Mouse (Mus musculus): ENCODE measurements around the gene Zscan21. TPM values are rescaled to one million over a fixed set of nuclear protein-coding genes. Genes with fewer than 3 reads are reported as not detected.

The Zscan21 gene
- total RNA-seq, 2 experiments from 2014 or later, result 14.7 to 16.5 TPM

GRCm38 (mm10) chr5:138165594-138165993 is 48.9 kb downstream of the Zscan21 start:
- DNase-seq (ENCODE audit: extremely low spot score in 1 of 2, low spot score in 2 of 2), result no peak
- Histone ChIP-seq H3K27ac (no peak overlapping the region), H3K4me3 (no peak overlapping the region)
- intact Hi-C loops (cut with DNase I), result loop anchor here (5.0 to 10.0 kb wide), 2 partner anchors 633 to 831 kb away; partner anchors contain the start of genes Epo, Gnb2 and Slc12a9
- TF ChIP-seq CTCF (IDR thresholded peaks at IDR 0.05), result no peak

GRCm38 (mm10) chr5:138170936-138171561 is 54.3 kb downstream of the Zscan21 start:
- intact Hi-C loops (cut with DNase I), result loop anchor here (1.0 kb wide), 2 partner anchors 10 to 16 kb away; partner anchors contain the start of genes Cnpy4, Cops6 and Taf6

GRCm38 (mm10) chr5:138171695-138172491 is 55.2 kb downstream of the Zscan21 start, which contains the start of the genes Ap4m1 and Mcm7:
Gene Ap4m1, plus strand, starts transcription at chr5:138172002.
Gene Mcm7, minus strand, starts transcription at chr5:138172422.
- intact Hi-C loops (cut with DNase I), result loop anchor here (1.0 kb wide), 2 partner anchors 11 to 15 kb away; partner anchors contain the start of genes Cnpy4, Cops6 and Taf6
- H3K4me3 ChIP-seq, result peak within 1 kb of the TSS; percentile 80
- TF ChIP-seq CTCF (IDR thresholded peaks at IDR 0.05), result no peak; the same call in 1 of the 2 replicates
- H3K27ac ChIP-seq, result peak within 1 kb of the TSS; percentile 98
- peak; percentile 96 to 97 for DNase-seq (ENCODE audit: extremely low spot score in 1 of 2, low spot score in 2 of 2)

More at GRCm38 (mm10) chr5:138170936-138171561, 54.3 kb downstream of the Zscan21 start:
- no peak; the same call in 1 of the 2 replicates for TF ChIP-seq CTCF (IDR thresholded peaks at IDR 0.05)
- DNase-seq (ENCODE audit: extremely low spot score in 1 of 2, low spot score in 2 of 2), result peak; percentile 94 to 95
- H3K27ac ChIP-seq, result peak overlapping the region; percentile 98
- peak overlapping the region; percentile 80 for H3K4me3 ChIP-seq

GRCm38 (mm10) chr5:138173217-138173616 is 56.5 kb downstream of the Zscan21 start:
- intact Hi-C loops (cut with DNase I), result no loop called here
- no peak overlapping the region for H3K27ac ChIP-seq
- DNase-seq (ENCODE audit: extremely low spot score in 1 of 2, low spot score in 2 of 2), result no peak
- H3K4me3 ChIP-seq, result no peak overlapping the region
- TF ChIP-seq CTCF (IDR thresholded peaks at IDR 0.05), result no peak

Small RNA genes lying within 50 kb of the gene (microRNA-seq; reads per million reads assigned to microRNA genes)
- gene Mir106b (292 to 308 reads per million in 2 experiments), gene Mir25 (38.0 to 38.7 reads per million in 2 experiments), gene Mir93 (1,284 to 1,394 reads per million in 2 experiments)

Other genes with a start within 250 kb of the Zscan21 start
- not detected for gene Pilrb2, start 245.1 kb upstream of the Zscan21 start, total RNA-seq (2021)
- gene Cyp3a13, start 195.3 kb upstream of the Zscan21 start, total RNA-seq (2021), result under 1 TPM in 1 of 2 experiments, not detected in 1; 0.14 TPM
- gene Gjc3, start 153.8 kb upstream of the Zscan21 start, total RNA-seq (2021), result 10 to 100 TPM; 17.1 to 17.6 TPM
- not detected for gene Azgp1, start 135.4 kb upstream of the Zscan21 start, total RNA-seq (2021)
- not detected for gene Smok3a, start 95.6 kb upstream of the Zscan21 start, total RNA-seq (2021)
- not detected for gene Smok3b, start 95.5 kb upstream of the Zscan21 start, total RNA-seq (2021)
- gene Smok3c, start 63.7 kb upstream of the Zscan21 start, total RNA-seq (2021), result not detected
- 10 to 100 TPM; 39.1 to 42.2 TPM for gene Zkscan1, start 31.8 kb upstream of the Zscan21 start, total RNA-seq (2021)
- gene Zfp113, start 38.8 kb downstream of the Zscan21 start, total RNA-seq (2021), result 10 to 100 TPM; 10.7 to 13.4 TPM
- gene Cops6, start 44.2 kb downstream of the Zscan21 start, total RNA-seq (2021), result 100 to 1,000 TPM; 125 to 136 TPM
- gene Ap4m1, start 55.1 kb downstream of the Zscan21 start, total RNA-seq (2021), result 10 to 100 TPM; 24.5 to 28.5 TPM
- 10 to 100 TPM; 16.0 to 18.9 TPM for gene Mcm7, start 55.5 kb downstream of the Zscan21 start, total RNA-seq (2021)
- gene Taf6, start 70.5 kb downstream of the Zscan21 start, total RNA-seq (2021), result 10 to 100 TPM; 43.8 to 45.2 TPM
- gene Cnpy4, start 70.6 kb downstream of the Zscan21 start, total RNA-seq (2021), result 10 to 100 TPM; 13.5 to 17.1 TPM
- gene Mblac1, start 77.4 kb downstream of the Zscan21 start, total RNA-seq (2021), result 1 to 10 TPM; 7.8 to 9.3 TPM
- under 1 TPM in 1 of 2 experiments, not detected in 1; 0.14 TPM for gene Nxpe5, start 109.0 kb downstream of the Zscan21 start, total RNA-seq (2021)
- gene Lamtor4, start 138.6 kb downstream of the Zscan21 start, total RNA-seq (2021), result 10 to 100 TPM; 47.7 to 49.6 TPM
- 10 to 100 TPM; 64.2 to 67.8 TPM for gene BC037034, start 147.1 kb downstream of the Zscan21 start, total RNA-seq (2021)
- gene Gal3st4, start 155.9 kb downstream of the Zscan21 start, total RNA-seq (2021), result 1 to 10 TPM; 3.2 to 3.3 TPM
- under 1 TPM in 1 of 2 experiments, not detected in 1; 0.09 TPM for gene Gm43720, start 163.1 kb downstream of the Zscan21 start, total RNA-seq (2021)
- 1 to 10 TPM in 1 of 2 experiments, under 1 TPM in 1; 0.61 to 1.9 TPM for gene Gpc2, start 163.1 kb downstream of the Zscan21 start, total RNA-seq (2021)
- under 1 TPM; 0.65 to 0.68 TPM for gene Stag3, start 163.3 kb downstream of the Zscan21 start, total RNA-seq (2021)
- gene Pvrig, start 225.1 kb downstream of the Zscan21 start, total RNA-seq (2021), result not detected